Mouse (Mus musculus): Measurements from ENCODE around the gene Ntmt1. TPM values are rescaled to one million over a fixed set of nuclear protein-coding genes. Genes with fewer than 3 reads are reported as not detected.

The Ntmt1 gene
- polyA plus RNA-seq, 1 experiment from 2014 or later = 81.7 TPM

- H3K4me3 ChIP-seq (ENCODE audit: low read depth, low read length) = no peak overlapping the region
- no peaks in the 10 kb centered on the region for H3K9me3 ChIP-seq (ENCODE audit: control insufficient read depth, low read length)
- no peak for DNase-seq (ENCODE audit: low spot score)
- no peak overlapping the region for H3K9ac ChIP-seq (ENCODE audit: low read depth, low read length)
- H3K36me3 ChIP-seq (ENCODE audit: control insufficient read depth, insufficient read depth, low read length) = no peaks in the 10 kb centered on the region
- 94% methylated on average over 2 of the region's 2 CpGs for WGBS
- no peak overlapping the region for H3K27ac ChIP-seq (replicated peaks; ENCODE audit: low read depth, low read length)
- H3K4me2 ChIP-seq (ENCODE audit: low read depth, low read length) = no peak overlapping the region
- H3K27me3 ChIP-seq (replicated peaks; ENCODE audit: control insufficient read depth, insufficient read depth, low read length) = peaks cover 13% of the 10 kb centered on the region; the same call in 1 of the 2 replicates
- ATAC-seq (ENCODE audit: low read depth) = no peak
- H3K4me1 ChIP-seq (ENCODE audit: control insufficient read depth, insufficient read depth, low read length) = peaks cover 16% of the 10 kb centered on the region
Measured at GRCm38 (mm10) chr2:30805983-30806382, 1.6 kb upstream of the Ntmt1 start.

- H3K27me3 ChIP-seq (replicated peaks; ENCODE audit: control insufficient read depth, insufficient read depth, low read length) = 0 out of 2 replicates have a peak, but pooled peaks cover under 1% of the 10 kb centered on the region
- no peak for DNase-seq (ENCODE audit: low spot score)
- H3K9ac ChIP-seq (ENCODE audit: low read depth, low read length) = peak overlapping the region; percentile 60
- 6% methylated on average over 28 of the region's 28 CpGs for WGBS
- peak overlapping the region; percentile 64 for H3K4me2 ChIP-seq (ENCODE audit: low read depth, low read length)
- H3K4me3 ChIP-seq (ENCODE audit: low read depth, low read length) = peak overlapping the region; percentile 84
- peaks cover 9% of the 10 kb centered on the region for H3K4me1 ChIP-seq (ENCODE audit: control insufficient read depth, insufficient read depth, low read length)
- peak overlapping the region; percentile 79 for H3K27ac ChIP-seq (replicated peaks; ENCODE audit: low read depth, low read length)
- H3K9me3 ChIP-seq (ENCODE audit: control insufficient read depth, low read length) = no peaks in the 10 kb centered on the region
- peak; percentile 27 for ATAC-seq (ENCODE audit: low read depth)
- peaks cover 6% of the 10 kb centered on the region; the same call in 1 of the 2 replicates for H3K36me3 ChIP-seq (ENCODE audit: control insufficient read depth, insufficient read depth, low read length)
Measured at GRCm38 (mm10) chr2:30807147-30807647, 429 bp upstream of the Ntmt1 start.

GRCm38 (mm10) chr2:30808296-30808655, 650 bp downstream of the Ntmt1 start:
- ATAC-seq (ENCODE audit: low read depth) = no peak
- peak overlapping the region; percentile 79 for H3K27ac ChIP-seq (replicated peaks; ENCODE audit: low read depth, low read length)

GRCm38 (mm10) chr2:30809503-30809902, 1.9 kb downstream of the Ntmt1 start:
- H3K27me3 ChIP-seq (replicated peaks; ENCODE audit: control insufficient read depth, insufficient read depth, low read length) = no peaks in the 10 kb centered on the region
- no peak overlapping the region for H3K27ac ChIP-seq (replicated peaks; ENCODE audit: low read depth, low read length)
- H3K9ac ChIP-seq (ENCODE audit: low read depth, low read length) = 0 out of 2 replicates have a peak overlapping the region, but pooled peaks have one; percentile 35
- ATAC-seq (ENCODE audit: low read depth) (no peak), DNase-seq (ENCODE audit: low spot score) (no peak)
- 83% methylated on average over 5 of the region's 5 CpGs for WGBS
- H3K36me3 ChIP-seq (ENCODE audit: control insufficient read depth, insufficient read depth, low read length) = peaks cover 29% of the 10 kb centered on the region
- H3K4me3 ChIP-seq (ENCODE audit: low read depth, low read length) = no peak overlapping the region
- peaks cover 9% of the 10 kb centered on the region for H3K4me1 ChIP-seq (ENCODE audit: control insufficient read depth, insufficient read depth, low read length)
- H3K4me2 ChIP-seq (ENCODE audit: low read depth, low read length) = peak overlapping the region; percentile 16; the same call in 1 of the 2 replicates
- no peaks in the 10 kb centered on the region for H3K9me3 ChIP-seq (ENCODE audit: control insufficient read depth, low read length)

More at GRCm38 (mm10) chr2:30808296-30808655, 650 bp downstream of the Ntmt1 start:
- no peaks in the 10 kb centered on the region for H3K27me3 ChIP-seq (replicated peaks; ENCODE audit: control insufficient read depth, insufficient read depth, low read length)
- peaks cover 17% of the 10 kb centered on the region for H3K36me3 ChIP-seq (ENCODE audit: control insufficient read depth, insufficient read depth, low read length)
- peak overlapping the region; percentile 93 for H3K9ac ChIP-seq (ENCODE audit: low read depth, low read length)
- no peaks in the 10 kb centered on the region for H3K9me3 ChIP-seq (ENCODE audit: control insufficient read depth, low read length)
- peak overlapping the region; percentile 84 for H3K4me3 ChIP-seq (ENCODE audit: low read depth, low read length)
- H3K4me2 ChIP-seq (ENCODE audit: low read depth, low read length) = peak overlapping the region; percentile 64
- no peak for DNase-seq (ENCODE audit: low spot score)
- peaks cover 9% of the 10 kb centered on the region for H3K4me1 ChIP-seq (ENCODE audit: control insufficient read depth, insufficient read depth, low read length)
- WGBS = 4% methylated on average over 10 of the region's 10 CpGs

GRCm38 (mm10) chr2:30810573-30810972, 2.9 kb downstream of the Ntmt1 start:
- Histone ChIP-seq H3K36me3 (ENCODE audit: control insufficient read depth, insufficient read depth, low read length) (peaks cover 38% of the 10 kb centered on the region), H3K27me3 (replicated peaks; ENCODE audit: control insufficient read depth, insufficient read depth, low read length) (no peaks in the 10 kb centered on the region), H3K4me2 (ENCODE audit: low read depth, low read length) (no peak overlapping the region), H3K9ac (ENCODE audit: low read depth, low read length) (no peak overlapping the region), H3K4me3 (ENCODE audit: low read depth, low read length) (no peak overlapping the region), H3K27ac (replicated peaks; ENCODE audit: low read depth, low read length) (no peak overlapping the region), H3K9me3 (ENCODE audit: control insufficient read depth, low read length) (no peaks in the 10 kb centered on the region), H3K4me1 (ENCODE audit: control insufficient read depth, insufficient read depth, low read length) (peaks cover 9% of the 10 kb centered on the region)
- DNase-seq (ENCODE audit: low spot score) (no peak), ATAC-seq (ENCODE audit: low read depth) (no peak)
- WGBS = 94% methylated on average over 7 of the region's 7 CpGs

GRCm38 (mm10) chr2:30816383-30816782, 8.8 kb downstream of the Ntmt1 start:
- H3K27me3 ChIP-seq (replicated peaks; ENCODE audit: control insufficient read depth, insufficient read depth, low read length) = no peaks in the 10 kb centered on the region
- H3K4me3 ChIP-seq (ENCODE audit: low read depth, low read length) = no peak overlapping the region
- no peak overlapping the region for H3K27ac ChIP-seq (replicated peaks; ENCODE audit: low read depth, low read length)
- H3K4me1 ChIP-seq (ENCODE audit: control insufficient read depth, insufficient read depth, low read length) = no peaks in the 10 kb centered on the region
- ATAC-seq (ENCODE audit: low read depth) (no peak), DNase-seq (ENCODE audit: low spot score) (no peak)
- 92% methylated on average over 1 of the region's 1 CpGs for WGBS
- no peak overlapping the region for H3K4me2 ChIP-seq (ENCODE audit: low read depth, low read length)
- H3K9ac ChIP-seq (ENCODE audit: low read depth, low read length) = no peak overlapping the region
- H3K36me3 ChIP-seq (ENCODE audit: control insufficient read depth, insufficient read depth, low read length) = peaks cover 84% of the 10 kb centered on the region
- peaks cover 6% of the 10 kb centered on the region; the same call in 1 of the 2 replicates for H3K9me3 ChIP-seq (ENCODE audit: control insufficient read depth, low read length)

- no peak overlapping the region for H3K9ac ChIP-seq (ENCODE audit: low read depth, low read length)
- DNase-seq (ENCODE audit: low spot score) = no peak
- H3K4me2 ChIP-seq (ENCODE audit: low read depth, low read length) = no peak overlapping the region
- peaks cover 84% of the 10 kb centered on the region for H3K36me3 ChIP-seq (ENCODE audit: control insufficient read depth, insufficient read depth, low read length)
- H3K27me3 ChIP-seq (replicated peaks; ENCODE audit: control insufficient read depth, insufficient read depth, low read length) = no peaks in the 10 kb centered on the region
- H3K4me1 ChIP-seq (ENCODE audit: control insufficient read depth, insufficient read depth, low read length) = no peaks in the 10 kb centered on the region
- H3K9me3 ChIP-seq (ENCODE audit: control insufficient read depth, low read length) = peaks cover 6% of the 10 kb centered on the region; the same call in 1 of the 2 replicates
- 93% methylated on average over 5 of the region's 5 CpGs for WGBS
- no peak for ATAC-seq (ENCODE audit: low read depth)
- H3K4me3 ChIP-seq (ENCODE audit: low read depth, low read length) = no peak overlapping the region
- no peak overlapping the region for H3K27ac ChIP-seq (replicated peaks; ENCODE audit: low read depth, low read length)
Measured at GRCm38 (mm10) chr2:30819873-30820272, 12.2 kb downstream of the Ntmt1 start.

- Histone ChIP-seq H3K9ac (ENCODE audit: low read depth, low read length) (no peak overlapping the region), H3K27ac (replicated peaks; ENCODE audit: low read depth, low read length) (no peak overlapping the region; the same call in 1 of the 2 replicates), H3K9me3 (ENCODE audit: control insufficient read depth, low read length) (peaks cover 6% of the 10 kb centered on the region; the same call in 1 of the 2 replicates), H3K36me3 (ENCODE audit: control insufficient read depth, insufficient read depth, low read length) (peaks cover 83% of the 10 kb centered on the region), H3K4me3 (ENCODE audit: low read depth, low read length) (no peak overlapping the region), H3K4me2 (ENCODE audit: low read depth, low read length) (no peak overlapping the region), H3K27me3 (replicated peaks; ENCODE audit: control insufficient read depth, insufficient read depth, low read length) (no peaks in the 10 kb centered on the region), H3K4me1 (ENCODE audit: control insufficient read depth, insufficient read depth, low read length) (no peaks in the 10 kb centered on the region)
- DNase-seq (ENCODE audit: low spot score) (no peak), ATAC-seq (ENCODE audit: low read depth) (no peak)
- 92% methylated on average over 3 of the region's 3 CpGs for WGBS
Measured at GRCm38 (mm10) chr2:30821073-30821472, 13.4 kb downstream of the Ntmt1 start.

GRCm38 (mm10) chr2:30822460-30822859, 14.8 kb downstream of the Ntmt1 start:
- H3K4me1 ChIP-seq (ENCODE audit: control insufficient read depth, insufficient read depth, low read length) = peaks cover 7% of the 10 kb centered on the region
- H3K36me3 ChIP-seq (ENCODE audit: control insufficient read depth, insufficient read depth, low read length) = peaks cover 72% of the 10 kb centered on the region
- DNase-seq (ENCODE audit: low spot score) = no peak
- no peak overlapping the region for H3K9ac ChIP-seq (ENCODE audit: low read depth, low read length)
- H3K4me2 ChIP-seq (ENCODE audit: low read depth, low read length) = no peak overlapping the region
- no peak overlapping the region for H3K27ac ChIP-seq (replicated peaks; ENCODE audit: low read depth, low read length)
- H3K27me3 ChIP-seq (replicated peaks; ENCODE audit: control insufficient read depth, insufficient read depth, low read length) = no peaks in the 10 kb centered on the region
- ATAC-seq (ENCODE audit: low read depth) = no peak
- H3K9me3 ChIP-seq (ENCODE audit: control insufficient read depth, low read length) = peaks cover 6% of the 10 kb centered on the region; the same call in 1 of the 2 replicates
- 85% methylated on average over 7 of the region's 8 CpGs for WGBS
- no peak overlapping the region for H3K4me3 ChIP-seq (ENCODE audit: low read depth, low read length)

Data from embryonic facial prominence, embryonic 14.5 days (tissue).